Comparison of ENCODE assay signal across 7 mouse cellular contexts in the genomic region with DNA sequence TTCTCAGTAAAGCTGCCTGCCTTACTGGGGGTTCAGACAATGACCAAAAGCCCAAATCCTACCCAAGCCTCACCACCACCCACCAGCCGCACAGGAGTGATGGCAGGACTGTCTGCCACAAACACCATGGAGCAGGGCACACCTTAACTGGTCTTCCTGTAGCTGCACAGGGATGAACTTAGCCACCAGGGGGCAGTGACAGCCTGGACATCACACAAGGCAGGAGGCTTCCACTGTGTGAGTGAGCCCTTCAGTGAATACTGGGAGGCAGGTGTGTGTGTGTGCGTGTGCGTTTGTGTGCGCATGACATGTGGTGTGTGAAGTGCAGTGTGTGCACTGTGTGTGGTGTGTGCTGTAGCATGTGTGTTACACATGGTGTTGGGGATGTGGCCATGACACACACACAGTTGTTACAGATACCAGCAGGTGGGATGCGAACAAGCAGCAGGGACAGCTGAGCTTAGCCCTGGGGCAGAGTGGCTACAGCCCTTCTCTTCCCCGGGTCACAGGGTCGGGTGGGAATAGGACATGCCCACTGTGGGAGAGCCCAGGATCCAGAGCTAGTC. TPM values are rescaled to one million over a fixed set of nuclear protein-coding genes. Genes with fewer than 3 reads are reported as not detected.
DNase-seq lines count a peak whose midpoint lies in the region; ATAC-seq lines count a peak whose summit lies in the region.

No protein-coding gene starts in this region.

- no peak overlapping the region for H3K27ac ChIP-seq in embryonic facial prominence, embryonic 10.5 days (replicated peaks)
- no peak overlapping the region for H3K27ac ChIP-seq in limb, embryonic 10.5 days
- H3K27ac ChIP-seq in midbrain, embryonic 14.5 days (replicated peaks; ENCODE audit: low read depth, low read length): peak overlapping the region; percentile 77; the same call in 1 of the 2 replicates

- H3K27me3 ChIP-seq in embryonic facial prominence, embryonic 10.5 days (replicated peaks; ENCODE audit: low read depth, poor library complexity, severe bottlenecking): no peaks in the 10 kb centered on the region
- no peaks in the 10 kb centered on the region for H3K27me3 ChIP-seq in limb, embryonic 10.5 days (ENCODE audit: low read depth, poor library complexity, severe bottlenecking)
- no peaks in the 10 kb centered on the region for H3K27me3 ChIP-seq in midbrain, embryonic 14.5 days (ENCODE audit: control insufficient read depth, insufficient read depth, low read length)

- H3K9me3 ChIP-seq in embryonic facial prominence, embryonic 10.5 days: no peaks in the 10 kb centered on the region
- H3K9me3 ChIP-seq in limb, embryonic 10.5 days (replicated peaks): no peaks in the 10 kb centered on the region
- no peaks in the 10 kb centered on the region for H3K9me3 ChIP-seq in midbrain, embryonic 14.5 days (ENCODE audit: control insufficient read depth, low read length)

- peaks cover 100% of the 10 kb centered on the region for H3K36me3 ChIP-seq in embryonic facial prominence, embryonic 10.5 days (replicated peaks)
- peaks cover 100% of the 10 kb centered on the region for H3K36me3 ChIP-seq in limb, embryonic 10.5 days
- peaks cover 98% of the 10 kb centered on the region for H3K36me3 ChIP-seq in midbrain, embryonic 14.5 days (ENCODE audit: control insufficient read depth, insufficient read depth, low read length)

- H3K4me2 ChIP-seq in midbrain, embryonic 14.5 days (ENCODE audit: low read length): no peak overlapping the region

- H3K9ac ChIP-seq in midbrain, embryonic 14.5 days (replicated peaks; ENCODE audit: low read length): no peak overlapping the region

- peak; percentile 57; the same call in 1 of the 2 replicates for ATAC-seq in midbrain, embryonic 14.5 days (ENCODE audit: low FRiP score, low TSS enrichment)

- no peaks in the 10 kb centered on the region for H3K4me1 ChIP-seq in embryonic facial prominence, embryonic 10.5 days
- H3K4me1 ChIP-seq in limb, embryonic 10.5 days: no peaks in the 10 kb centered on the region
- H3K4me1 ChIP-seq in midbrain, embryonic 14.5 days (ENCODE audit: control insufficient read depth, insufficient read depth, low read length): peaks cover 12% of the 10 kb centered on the region

- no peak overlapping the region for H3K4me3 ChIP-seq in embryonic facial prominence, embryonic 10.5 days
- no peak overlapping the region for H3K4me3 ChIP-seq in limb, embryonic 10.5 days
- H3K4me3 ChIP-seq in midbrain, embryonic 14.5 days (replicated peaks; ENCODE audit: low read depth, low read length): no peak overlapping the region

- DNase-seq in adrenal gland, adult 2 months: peak; percentile 80
- peak; percentile 73 for DNase-seq in embryonic facial prominence, embryonic 10.5 days (ENCODE audit: low spot score)
- peak; percentile 70 to 85 for DNase-seq in heart, adult 18-20 months
- DNase-seq in kidney, adult 18-20 months: peak; percentile 81
- peak; percentile 73 for DNase-seq in limb, embryonic 10.5 days (ENCODE audit: low spot score)
- peak; percentile 84 for DNase-seq in midbrain, embryonic 14.5 days
- DNase-seq in spleen, adult 12 weeks (ENCODE audit: low spot score): peak; percentile 53

- 83% methylated on average over 7 of the region's 7 CpGs for WGBS in embryonic facial prominence, embryonic 10.5 days
- WGBS in limb, embryonic 10.5 days: 90% methylated on average over 7 of the region's 7 CpGs
- 82% methylated on average over 7 of the region's 7 CpGs for WGBS in midbrain, embryonic 14.5 days

RNA-seq across cellular contexts. Expression of a gene that starts 22.4 kb away (rescaled TPM):
- 1 to 10 TPM; 2.7 to 5.1 TPM for total RNA-seq in adrenal gland, adult 2 months (2021)
- 0.07 and 0.13 TPM in 2 replicates for polyA plus RNA-seq in adrenal gland, adult 2 months (2012; rRNA removed)
- 0.44 and 0.52 TPM in 2 replicates for polyA plus RNA-seq in embryonic facial prominence, embryonic 10.5 days (2016; fragmentation: Nextera tagmentation; extraction: Ambion mirVana)
- not detected for total RNA-seq in heart, adult 18-20 months (2021)
- 0.50 and 0.73 TPM in 2 replicates for polyA plus RNA-seq in limb, embryonic 10.5 days (2016; fragmentation: Nextera tagmentation; extraction: Ambion mirVana)
- polyA plus RNA-seq in midbrain, embryonic 14.5 days (2014; fragmentation: Nextera tagmentation; extraction: Ambion mirVana): 0.18 and 0.36 TPM in 2 replicates

RNA-seq across cellular contexts. Expression of a gene that starts 23.5 kb away (rescaled TPM):
- total RNA-seq in adrenal gland, adult 2 months (2021): under 1 TPM; 0.20 to 0.59 TPM
- 0.09 and 0.11 TPM in 2 replicates for polyA plus RNA-seq in adrenal gland, adult 2 months (2012; rRNA removed)
- polyA plus RNA-seq in embryonic facial prominence, embryonic 10.5 days (2016; fragmentation: Nextera tagmentation; extraction: Ambion mirVana): not detected in 2 replicates
- total RNA-seq in heart, adult 18-20 months (2021): not detected
- not detected in 2 replicates for polyA plus RNA-seq in limb, embryonic 10.5 days (2016; fragmentation: Nextera tagmentation; extraction: Ambion mirVana)
- polyA plus RNA-seq in midbrain, embryonic 14.5 days (2014; fragmentation: Nextera tagmentation; extraction: Ambion mirVana): not detected in 2 replicates

RNA-seq across cellular contexts. Expression of a gene that starts 37.5 kb away (rescaled TPM):
- 10 to 100 TPM; 32.9 to 46.8 TPM for total RNA-seq in adrenal gland, adult 2 months (2021)
- polyA plus RNA-seq in adrenal gland, adult 2 months (2012; rRNA removed): 54.8 and 55.0 TPM in 2 replicates
- polyA plus RNA-seq in embryonic facial prominence, embryonic 10.5 days (2016; fragmentation: Nextera tagmentation; extraction: Ambion mirVana): 70.9 and 73.1 TPM in 2 replicates
- 10 to 100 TPM; 24.3 to 25.9 TPM for total RNA-seq in heart, adult 18-20 months (2021)
- polyA plus RNA-seq in limb, embryonic 10.5 days (2016; fragmentation: Nextera tagmentation; extraction: Ambion mirVana): 79.0 and 90.2 TPM in 2 replicates
- 64.3 and 66.3 TPM in 2 replicates for polyA plus RNA-seq in midbrain, embryonic 14.5 days (2014; fragmentation: Nextera tagmentation; extraction: Ambion mirVana)
